Mouse (Mus musculus) C2C12 (cell line): ENCODE data around the gene Acsl1. TPM values are rescaled to one million over a fixed set of nuclear protein-coding genes. Genes with fewer than 3 reads are reported as not detected.

ENCODE experiments used
- H3K27me3 ChIP-seq: one replicate; pipeline ENCODE4 v1.6.1; 2011; ENCODE audit not compliant: control insufficient read depth, insufficient read depth, insufficient read length
- H3K36me3 ChIP-seq: one replicate; pipeline ENCODE4 v1.6.1; 2011; ENCODE audit not compliant: control insufficient read depth, insufficient read depth
- H3K4me3 ChIP-seq: one replicate; pipeline ENCODE4 v1.5.1; 2011; ENCODE audit warnings: mild to moderate bottlenecking, control low read depth; ENCODE audit not compliant: poor library complexity, insufficient read depth, severe bottlenecking
- H3K79me2 ChIP-seq: one replicate; pipeline ENCODE4 v1.6.1; 2011; ENCODE audit not compliant: control insufficient read depth, insufficient read depth
- H3K79me3 ChIP-seq: one replicate; pipeline ENCODE4 v1.6.1; 2011; ENCODE audit warnings: low read depth, control low read depth
- H3ac ChIP-seq: one replicate; pipeline ENCODE3; 2011; ENCODE audit warnings: low read depth; ENCODE audit not compliant: control insufficient read depth, insufficient read length
- CEBPB ChIP-seq: IDR thresholded peaks from one replicate; pipeline ENCODE4 v1.6.1; 2011; ENCODE audit warnings: low read depth, mild to moderate bottlenecking, control low read depth, moderate library complexity
- CTCF ChIP-seq: IDR thresholded peaks from one replicate; pipeline ENCODE4 v1.5.1; 2011; ENCODE audit not compliant: control insufficient read depth, insufficient read depth, insufficient read length
- FOSL1 ChIP-seq: IDR thresholded peaks from one replicate; pipeline ENCODE4 v1.8.0; 2011; ENCODE audit warnings: mild to moderate bottlenecking, low read length; ENCODE audit not compliant: poor library complexity, insufficient read depth, severe bottlenecking
- MAX ChIP-seq: IDR thresholded peaks from one replicate; pipeline ENCODE4 v1.6.1; 2011; ENCODE audit warnings: mild to moderate bottlenecking, control low read depth
- MYOD1 ChIP-seq: IDR thresholded peaks from one replicate; pipeline ENCODE4 v1.6.1; 2011; ENCODE audit warnings: low read depth; ENCODE audit not compliant: control insufficient read depth, insufficient read length
- MYOG ChIP-seq: IDR thresholded peaks from one replicate; pipeline ENCODE4 v1.6.1; 2011; ENCODE audit not compliant: control insufficient read depth, insufficient read length; ENCODE audit errors: extremely low read depth
- USF1 ChIP-seq: IDR thresholded peaks from one replicate; pipeline ENCODE4 v1.6.1; 2011; ENCODE audit warnings: low read depth, mild to moderate bottlenecking, control low read depth, moderate library complexity
- polyA plus RNA-seq: library from polyadenylated mRNA; unstranded; fragments of >200 nt; fragmentation: generic; extraction: Trizol; gene quantifications from one replicate; pipeline ENCODE4 v1.2.1, GENCODE M21; 2012; ENCODE audit warnings: missing spikeins

Gene Acsl1
- polyA plus RNA-seq, 1 experiment: 1.6 TPM

- Histone ChIP-seq H3K79me3 (no peaks in the 10 kb centered on the region), H3K4me3 (no peak overlapping the region), H3ac (no peak overlapping the region), H3K79me2 (no peaks in the 10 kb centered on the region), H3K27me3 (no peaks in the 10 kb centered on the region), H3K36me3 (no peaks in the 10 kb centered on the region)
- TF ChIP-seq MYOG: no peak
- no peak for TF ChIP-seq USF1
- TF ChIP-seq CEBPB: no peak
These were observed 33.4 kb downstream of the Acsl1 start for GRCm38 (mm10) chr8:46504196-46504595.

- TF ChIP-seq CEBPB (no peak), CTCF (no peak), MYOD1 (no peak), USF1 (no peak), MAX (no peak), MYOG (no peak), FOSL1 (no peak)
- Histone ChIP-seq H3K4me3 (no peak overlapping the region), H3K36me3 (no peaks in the 10 kb centered on the region), H3K27me3 (no peaks in the 10 kb centered on the region), H3ac (no peak overlapping the region), H3K79me2 (no peaks in the 10 kb centered on the region), H3K79me3 (no peaks in the 10 kb centered on the region)
These were observed 37.9 kb downstream of the Acsl1 start for GRCm38 (mm10) chr8:46508488-46509395.

GRCm38 (mm10) chr8:46509474-46509873, 38.6 kb downstream of the Acsl1 start:
- no peaks in the 10 kb centered on the region for H3K79me3 ChIP-seq
- no peaks in the 10 kb centered on the region for H3K36me3 ChIP-seq
- no peaks in the 10 kb centered on the region for H3K79me2 ChIP-seq
- no peak overlapping the region for H3ac ChIP-seq
- no peak overlapping the region for H3K4me3 ChIP-seq
- no peaks in the 10 kb centered on the region for H3K27me3 ChIP-seq
- TF ChIP-seq USF1: no peak
- no peak for TF ChIP-seq MAX

- no peaks in the 10 kb centered on the region for H3K79me2 ChIP-seq
- H3K4me3 ChIP-seq: no peak overlapping the region
- TF ChIP-seq MYOG (no peak), MYOD1 (no peak), CTCF (no peak), USF1 (no peak), MAX (no peak), FOSL1 (no peak), CEBPB (no peak)
- H3K79me3 ChIP-seq: no peaks in the 10 kb centered on the region
- H3ac ChIP-seq: no peak overlapping the region
- no peaks in the 10 kb centered on the region for H3K36me3 ChIP-seq
- H3K27me3 ChIP-seq: no peaks in the 10 kb centered on the region
These were observed 40.5 kb downstream of the Acsl1 start for GRCm38 (mm10) chr8:46511336-46511735.

GRCm38 (mm10) chr8:46512538-46512937, 41.7 kb downstream of the Acsl1 start:
- TF ChIP-seq MYOD1 (peak; percentile 93), CEBPB (no peak)
- Histone ChIP-seq H3K4me3 (no peak overlapping the region), H3K79me3 (no peaks in the 10 kb centered on the region), H3K27me3 (no peaks in the 10 kb centered on the region), H3K79me2 (no peaks in the 10 kb centered on the region), H3ac (no peak overlapping the region), H3K36me3 (no peaks in the 10 kb centered on the region)

DNA sequence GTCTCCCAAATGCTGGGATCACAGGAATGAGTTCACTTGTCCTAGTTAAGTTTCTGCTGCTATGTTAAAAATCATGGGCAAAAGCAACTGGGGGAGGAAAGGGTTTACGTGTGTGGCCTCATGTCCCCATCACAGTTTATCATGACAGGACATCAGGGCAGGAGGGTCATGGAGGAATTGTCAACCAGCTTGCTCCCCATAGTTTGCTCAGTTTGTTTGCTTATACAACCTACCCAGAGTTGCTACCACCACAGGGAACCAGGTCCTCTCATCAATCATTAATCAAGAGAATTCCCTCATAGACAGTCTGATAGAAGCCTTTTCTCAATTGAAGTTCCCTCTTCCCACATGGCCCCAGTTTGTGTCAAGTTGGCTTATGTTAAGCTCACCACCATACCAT, 43.2 kb downstream of the Acsl1 start:
- no peak overlapping the region for H3ac ChIP-seq
- no peaks in the 10 kb centered on the region for H3K79me2 ChIP-seq
- TF ChIP-seq CTCF (no peak), MYOD1 (no peak), CEBPB (no peak), MYOG (no peak), USF1 (no peak), MAX (no peak), FOSL1 (no peak)
- H3K27me3 ChIP-seq: no peaks in the 10 kb centered on the region
- no peaks in the 10 kb centered on the region for H3K36me3 ChIP-seq
- H3K79me3 ChIP-seq: no peaks in the 10 kb centered on the region
- no peak overlapping the region for H3K4me3 ChIP-seq
